ENCODE assay signal across 8 mouse cellular contexts in the genomic region with DNA sequence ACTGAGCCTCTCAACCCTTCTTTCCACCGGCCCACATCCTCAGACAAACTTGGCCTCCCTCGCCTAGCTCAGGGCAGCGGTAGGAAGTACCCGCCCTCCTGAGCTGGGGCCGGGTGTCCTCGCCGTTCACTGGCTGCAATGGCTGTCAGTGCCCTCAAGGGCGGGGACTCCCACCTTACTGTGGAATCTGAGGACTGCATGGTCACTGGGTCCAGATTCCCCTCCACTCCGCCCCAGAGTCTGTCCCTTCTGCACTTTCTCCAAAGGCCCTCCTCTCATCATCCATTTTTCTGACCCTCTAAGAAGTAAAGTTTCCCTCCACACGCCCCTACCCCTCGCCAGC. TPM values are rescaled to one million over a fixed set of nuclear protein-coding genes. Genes with fewer than 3 reads are reported as not detected.
DNase-seq lines count a peak whose midpoint lies in the region; ATAC-seq and TF ChIP-seq lines count a peak whose summit lies in the region.

No protein-coding gene starts in this region.

- intact Hi-C loops in heart, postnatal 25 days (cut with DNase I), result loop anchor here (2.0 kb wide), 1 partner anchor 43 kb away; no protein-coding TSS in a partner anchor

- peak overlapping the region; percentile 18 for H3K9ac ChIP-seq in forebrain, embryonic 15.5 days (replicated peaks)
- H3K9ac ChIP-seq in neural tube, embryonic 14.5 days (replicated peaks; ENCODE audit: low read depth, low read length), result peak overlapping the region; percentile 25; the same call in 1 of the 2 replicates

- peak overlapping the region; percentile 85 for H3K4me3 ChIP-seq in G1E (ENCODE audit: low read depth, low read length)
- H3K4me3 ChIP-seq in forebrain, embryonic 15.5 days, result peak overlapping the region; percentile 84
- H3K4me3 ChIP-seq in neural tube, embryonic 14.5 days (ENCODE audit: low read depth, low read length), result peak overlapping the region; percentile 84
- peak overlapping the region; percentile 60 for H3K4me3 ChIP-seq in testis, adult 2 months (ENCODE audit: control insufficient read depth, low read depth, low read length)

- peak; percentile 84 for TF ChIP-seq POLR2A in testis, adult 2 months (IDR thresholded peaks at IDR 0.05; ENCODE audit: control insufficient read depth, low read depth, low read length)

- H3K27me3 ChIP-seq in G1E (ENCODE audit: insufficient read depth, low read length), result no peaks in the 10 kb centered on the region
- H3K27me3 ChIP-seq in forebrain, embryonic 15.5 days, result no peaks in the 10 kb centered on the region
- no peaks in the 10 kb centered on the region for H3K27me3 ChIP-seq in neural tube, embryonic 14.5 days (ENCODE audit: control insufficient read depth, insufficient read depth, low read length)
- H3K27me3 ChIP-seq in testis, adult 2 months (ENCODE audit: control insufficient read depth, insufficient read depth, low read length), result no peaks in the 10 kb centered on the region

- H3K36me3 ChIP-seq in G1E (replicated peaks), result peaks cover 17% of the 10 kb centered on the region
- no peaks in the 10 kb centered on the region for H3K36me3 ChIP-seq in forebrain, embryonic 15.5 days
- no peaks in the 10 kb centered on the region for H3K36me3 ChIP-seq in neural tube, embryonic 14.5 days (ENCODE audit: control insufficient read depth, insufficient read depth, low read length)
- H3K36me3 ChIP-seq in testis, adult 2 months (ENCODE audit: control insufficient read depth, insufficient read depth, low read length), result no peaks in the 10 kb centered on the region

- H3K9me3 ChIP-seq in G1E (replicated peaks), result no peaks in the 10 kb centered on the region
- no peaks in the 10 kb centered on the region for H3K9me3 ChIP-seq in forebrain, embryonic 15.5 days
- no peaks in the 10 kb centered on the region for H3K9me3 ChIP-seq in neural tube, embryonic 14.5 days (ENCODE audit: control insufficient read depth, low read length)

- H3K4me1 ChIP-seq in G1E (ENCODE audit: insufficient read depth, low read depth, low read length), result peaks cover 43% of the 10 kb centered on the region
- H3K4me1 ChIP-seq in forebrain, embryonic 15.5 days, result peaks cover 28% of the 10 kb centered on the region
- peaks cover 11% of the 10 kb centered on the region; the same call in 1 of the 2 replicates for H3K4me1 ChIP-seq in neural tube, embryonic 14.5 days (ENCODE audit: control insufficient read depth, insufficient read depth, low read length)
- H3K4me1 ChIP-seq in testis, adult 2 months (ENCODE audit: control insufficient read depth, insufficient read depth, low read length), result peaks cover 7% of the 10 kb centered on the region

- DNase-seq in G1E (ENCODE audit: low spot score), result peak; percentile 95
- DNase-seq in cerebellum, adult 11-12 months, result peak; percentile 71
- peak; percentile 88 for DNase-seq in heart, postnatal 25 days (ENCODE audit: low spot score)
- DNase-seq in layer of hippocampus, adult 18-20 months (ENCODE audit: low spot score in 2 of 2), result peak; percentile 33 to 77
- peak; percentile 93 to 95 for DNase-seq in lung, adult 18-20 months

- peak; percentile 82 for ATAC-seq in G1E (ENCODE audit: extremely low read depth, insufficient number of reproducible peaks, low FRiP score, poor library complexity, severe bottlenecking)
- peak; percentile 83 for ATAC-seq in forebrain, embryonic 15.5 days (replicated peaks)
- ATAC-seq in neural tube, embryonic 14.5 days (ENCODE audit: low read depth), result peak; percentile 83; the same call in 1 of the 2 replicates

- TF ChIP-seq CTCF in G1E (IDR thresholded peaks at IDR 0.05; ENCODE audit: low read depth, low read length), result no peak
- TF ChIP-seq CTCF in testis, adult 2 months (IDR thresholded peaks at IDR 0.05; ENCODE audit: control insufficient read depth, insufficient read depth, insufficient replicate concordance, low read depth, low read length), result no peak

- 2% methylated on average over 11 of the region's 11 CpGs for WGBS in forebrain, embryonic 15.5 days
- WGBS in neural tube, embryonic 14.5 days, result 0% methylated on average over 11 of the region's 11 CpGs

- peak overlapping the region; percentile 83 for H3K4me2 ChIP-seq in forebrain, embryonic 15.5 days (replicated peaks)
- peak overlapping the region; percentile 64 for H3K4me2 ChIP-seq in neural tube, embryonic 14.5 days (ENCODE audit: low read depth, low read length)

- H3K27ac ChIP-seq in forebrain, embryonic 15.5 days (replicated peaks), result peak overlapping the region; percentile 17; the same call in 1 of the 2 replicates
- H3K27ac ChIP-seq in neural tube, embryonic 14.5 days (ENCODE audit: low read depth, low read length), result 0 out of 2 replicates have a peak overlapping the region, but pooled peaks have one; percentile 22
- H3K27ac ChIP-seq in testis, adult 2 months (ENCODE audit: control insufficient read depth, insufficient read depth, low read depth, low read length), result peak overlapping the region; percentile 63

RNA-seq across cellular contexts. Expression of a gene that starts 2.0 kb away (rescaled TPM):
- 59.8 and 67.3 TPM in 2 replicates for total RNA-seq in G1E (2014; fragmentation: Nextera tagmentation)
- 39.9 and 49.9 TPM in 2 replicates for total RNA-seq in G1E (2017)
- polyA plus RNA-seq in G1E (2012), result 14.1 and 14.7 TPM in 2 replicates
- 12.1 and 12.4 TPM in 2 replicates for polyA plus RNA-seq in forebrain, embryonic 15.5 days (2015; fragmentation: Nextera tagmentation; extraction: Ambion mirVana)
- total RNA-seq in heart, postnatal 25 days (2021), result 10 to 100 TPM; 67.3 to 71.1 TPM
- total RNA-seq in layer of hippocampus, adult 18-20 months (2021), result 10 to 100 TPM; 35.9 to 39.7 TPM
- polyA plus RNA-seq in neural tube, embryonic 14.5 days (2014; fragmentation: Nextera tagmentation; extraction: Ambion mirVana), result 8.0 and 15.6 TPM in 2 replicates
- 1.3 and 1.7 TPM in 2 replicates for polyA plus RNA-seq in testis, adult 2 months (2012; rRNA removed)

Comparison
In these comparisons a context has a peak if more than half of its experiments do, and no peak if none do; other contexts are left out.
1. Peak in every context shown above with its lines: DNase-seq, ATAC-seq, H3K4me3 ChIP-seq and H3K27ac ChIP-seq.